Mouse (Mus musculus) megakaryocyte, adult 5-6 weeks (primary cell): ENCODE results near the gene Ggta1. TPM values are rescaled to one million over a fixed set of nuclear protein-coding genes. Genes with fewer than 3 reads are reported as not detected.

Source experiments
- ATAC-seq: 2 replicates; pipeline ENCODE4 v1.8.0; 2016; ENCODE audit warnings: mild to moderate bottlenecking, inconsistent platforms; ENCODE audit not compliant: poor library complexity, severe bottlenecking
- total RNA-seq, 2 experiments: library from RNA; stranded (forward) in 1 of 2; stranded (reverse) in 1 of 2; fragments of 153-499, 151-499 nt in 1 of 2; fragments of 221-1000, 200-1000 nt in 1 of 2; gene quantifications; 2 replicates each; pipeline versions ENCODE4 v1.2.3 to v1.2.4; 2015 to 2017

Gene Ggta1
- total RNA-seq, 2 experiments from 2014 or later: 41.7 to 71.2 TPM

DNA sequence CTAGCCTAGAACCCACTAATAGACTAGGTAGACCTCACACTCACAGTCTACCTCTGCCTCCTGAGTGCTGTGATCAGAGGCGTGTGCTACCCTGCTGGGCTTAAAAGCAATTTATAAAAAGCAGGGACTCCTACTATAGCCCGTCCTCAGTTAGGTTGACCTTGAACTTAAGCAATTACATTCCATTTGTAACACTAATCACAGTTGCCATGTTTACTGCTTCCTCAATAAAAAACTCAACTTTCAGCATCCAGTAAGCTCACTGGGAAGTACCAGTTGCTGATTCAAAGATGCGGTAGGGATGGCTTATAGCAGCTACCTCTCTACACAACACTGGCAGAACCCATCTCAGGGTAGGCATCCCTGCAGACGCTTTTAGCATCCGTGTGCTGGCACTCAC lies 19.7 kb downstream of the Ggta1 start:
- no peak for ATAC-seq

DNA sequence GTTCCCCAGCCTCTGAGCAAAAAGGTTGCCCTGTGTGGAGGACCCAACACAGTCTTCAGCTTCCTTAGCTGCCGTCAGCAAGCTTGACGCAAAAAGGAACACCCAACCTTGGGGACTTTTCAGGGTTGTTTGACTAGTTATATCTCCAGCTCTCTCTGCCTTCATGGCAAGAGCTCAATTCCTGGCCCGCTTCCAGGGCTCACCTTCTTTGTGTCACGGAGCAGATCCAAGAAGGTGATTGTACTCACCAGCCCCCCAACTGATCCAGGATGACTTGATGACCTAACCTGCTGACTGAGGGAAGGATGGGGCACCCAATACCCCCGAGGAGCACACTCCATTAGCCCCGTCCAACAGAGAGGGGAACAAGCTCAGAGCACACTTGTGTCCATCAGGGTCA lies 21.0 kb downstream of the Ggta1 start:
- ATAC-seq: no peak

GRCm38 (mm10) chr2:35441419-35441818 lies 21.6 kb downstream of the Ggta1 start:
- no peak for ATAC-seq

GRCm38 (mm10) chr2:35440480-35440879 lies 22.6 kb downstream of the Ggta1 start:
- ATAC-seq: no peak

DNA sequence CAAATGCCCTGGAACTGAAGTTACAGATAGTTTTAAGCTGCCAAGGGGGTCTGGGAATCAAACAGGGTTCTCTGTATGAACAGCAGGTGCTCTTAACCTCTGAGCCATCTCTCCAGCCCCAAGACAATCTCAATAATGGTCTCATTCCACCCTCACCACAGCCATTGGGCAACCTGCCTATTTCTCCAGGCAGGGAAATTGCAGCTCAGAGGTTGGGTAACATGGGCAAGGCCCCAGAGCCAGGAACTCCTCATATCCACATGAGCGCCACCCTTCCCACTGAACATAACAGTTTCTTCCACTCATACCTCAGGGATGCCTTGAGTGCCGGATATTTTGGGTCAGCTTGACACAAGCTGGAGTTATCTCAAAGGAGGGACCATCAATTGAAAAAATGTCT lies 25.2 kb downstream of the Ggta1 start:
- peak; percentile 84 for ATAC-seq

DNA sequence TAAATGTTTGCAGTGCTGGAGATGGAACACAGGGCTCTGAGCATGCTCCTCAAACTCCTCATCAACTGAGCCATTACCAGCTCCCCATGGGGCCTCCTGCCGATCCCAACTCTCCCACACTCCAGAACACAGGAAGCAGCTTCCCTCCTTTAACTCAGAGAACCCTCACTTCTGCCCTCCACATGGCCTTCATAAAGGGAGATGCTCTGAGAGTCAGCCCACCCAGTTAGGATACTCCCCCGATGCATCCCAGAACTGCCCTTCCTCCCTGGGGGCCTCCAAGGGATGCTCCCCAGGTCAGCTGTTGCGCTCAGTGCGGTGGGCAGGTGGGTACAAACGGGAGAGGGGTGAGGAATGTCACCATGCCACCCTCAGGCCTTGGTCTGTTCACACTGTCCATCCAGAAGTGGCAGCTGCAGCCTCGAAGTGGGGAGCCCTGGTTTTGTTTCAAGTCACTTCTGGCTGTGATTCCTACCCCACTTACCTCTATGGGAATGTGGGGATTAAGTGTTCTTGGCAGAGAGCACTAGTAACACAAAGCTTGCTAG lies 28.4 kb downstream of the Ggta1 start:
- no peak for ATAC-seq

DNA sequence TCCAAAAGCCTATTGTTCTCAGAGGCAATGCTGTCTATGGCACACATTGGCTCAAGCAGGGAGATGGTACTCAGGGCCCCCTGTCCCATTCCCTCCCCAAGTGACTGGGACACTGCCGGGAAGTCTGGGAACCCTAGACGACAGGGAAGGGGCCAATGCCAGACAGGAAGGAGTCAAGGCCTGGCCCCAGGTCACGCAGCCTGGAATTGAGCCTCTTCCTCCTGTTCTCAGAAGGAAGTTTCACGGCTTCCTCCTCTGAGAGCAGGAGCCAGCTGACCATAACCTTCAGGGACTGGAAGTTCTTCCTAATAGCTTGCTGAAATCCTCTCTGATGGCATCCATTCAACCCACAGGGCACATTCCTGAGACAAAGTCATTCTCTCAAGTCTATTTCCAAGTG lies 29.6 kb downstream of the Ggta1 start:
- ATAC-seq: no peak

DNA sequence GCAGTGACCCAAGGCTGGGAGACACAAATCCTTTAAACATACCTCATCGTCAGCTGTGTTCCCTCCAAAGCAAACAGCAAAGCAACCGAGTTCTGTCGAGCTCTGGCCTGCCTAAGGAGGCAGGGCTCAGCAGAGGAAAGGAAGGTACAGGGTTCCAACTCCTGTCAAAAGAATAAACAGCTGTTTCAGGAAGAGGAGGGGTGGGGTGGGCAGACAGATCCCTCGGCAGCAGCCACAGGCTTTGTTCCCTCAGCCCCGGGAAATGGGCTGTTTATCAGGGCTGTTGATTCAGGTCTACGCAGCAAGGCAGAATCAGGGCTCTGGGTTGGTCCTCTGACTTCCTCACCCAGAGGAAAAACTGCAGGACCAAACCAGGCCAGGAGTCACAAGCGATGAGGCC lies 30.6 kb downstream of the Ggta1 start:
- no peak for ATAC-seq

DNA sequence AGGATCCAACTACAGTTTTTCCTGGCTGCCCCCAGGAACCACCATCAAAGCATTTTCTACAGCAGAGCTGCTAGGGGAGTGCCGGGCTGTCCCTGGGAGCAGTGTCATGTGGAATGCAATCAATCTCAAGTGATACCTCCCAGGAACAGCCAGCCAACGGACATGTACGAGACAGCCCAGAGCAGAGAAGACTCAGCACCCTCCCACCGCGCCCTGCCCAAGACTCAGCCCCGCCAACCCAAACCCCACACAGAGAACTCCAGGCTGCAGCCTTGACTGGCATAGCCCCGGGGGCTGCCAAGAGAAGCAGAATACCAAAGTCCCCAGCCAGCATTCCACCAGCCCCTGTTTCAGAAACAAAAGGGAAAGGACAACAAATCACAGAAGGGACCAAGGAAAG lies 31.0 kb downstream of the Ggta1 start:
- ATAC-seq: no peak

GRCm38 (mm10) chr2:35430806-35431205 lies 32.2 kb downstream of the Ggta1 start:
- ATAC-seq: no peak

DNA sequence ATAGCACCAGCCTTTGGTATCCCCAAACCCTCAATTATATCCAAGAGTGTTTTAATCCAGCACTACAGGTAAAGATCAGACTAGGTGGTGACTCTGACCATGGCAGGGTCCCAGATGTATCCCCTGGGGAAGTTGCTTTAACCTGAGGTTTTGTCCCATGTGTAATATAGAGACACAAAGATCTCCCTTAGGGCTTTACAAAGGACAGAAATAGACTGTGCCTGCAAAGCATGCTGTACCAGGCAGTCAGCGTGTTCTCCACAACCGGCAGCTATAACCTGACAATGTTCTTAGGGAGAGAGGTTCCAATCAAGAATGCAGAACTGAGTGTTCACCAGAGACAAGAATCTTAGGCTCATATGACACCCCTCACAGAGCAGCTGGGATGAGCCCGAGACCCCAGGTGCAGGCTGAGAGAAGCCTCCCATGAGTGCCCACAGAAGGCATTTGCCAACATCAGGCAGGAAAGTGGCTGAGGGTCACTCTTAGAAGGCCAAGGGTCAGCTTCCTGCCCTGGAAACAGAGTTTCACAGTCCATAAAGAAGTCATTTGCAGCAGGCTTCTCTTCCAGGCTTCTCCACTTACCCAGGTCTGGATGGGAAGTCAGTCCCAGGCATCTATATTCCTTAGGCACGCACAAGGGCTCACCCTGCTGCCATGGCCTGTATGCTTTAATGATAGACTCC lies 34.3 kb downstream of the Ggta1 start:
- ATAC-seq: no peak

- no peak for ATAC-seq
These were observed 35.5 kb downstream of the Ggta1 start for GRCm38 (mm10) chr2:35427559-35427958.

DNA sequence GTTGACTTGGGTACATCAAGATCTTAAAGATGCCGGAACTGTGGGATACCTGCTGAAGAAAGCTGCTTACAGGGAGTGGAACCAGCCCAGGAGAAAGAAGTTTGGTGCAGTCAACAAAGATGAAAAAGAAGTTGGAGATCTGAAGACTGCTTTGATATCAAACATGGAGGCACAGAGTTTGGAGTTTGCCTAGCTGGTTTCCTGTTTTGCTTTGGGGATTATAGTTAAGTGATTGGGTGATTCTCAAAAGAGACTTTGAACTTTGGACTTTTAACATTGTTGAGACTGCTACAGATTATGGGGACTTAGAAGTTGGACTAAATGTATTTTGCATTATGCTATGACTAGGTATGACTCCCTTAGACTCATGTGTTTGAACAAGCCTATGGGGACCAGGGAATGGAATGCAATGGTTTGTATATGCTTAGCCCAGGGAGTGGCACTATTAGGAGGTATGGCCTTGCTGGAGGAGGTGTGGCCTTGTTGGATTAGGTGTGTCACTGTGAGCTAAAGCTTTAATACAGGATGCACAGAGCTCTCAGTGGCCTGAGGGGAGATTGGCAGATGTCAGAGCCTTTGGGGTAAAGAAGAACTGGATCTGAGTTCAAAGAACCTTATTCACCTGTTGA lies 39.2 kb downstream of the Ggta1 start:
- no peak for ATAC-seq

DNA sequence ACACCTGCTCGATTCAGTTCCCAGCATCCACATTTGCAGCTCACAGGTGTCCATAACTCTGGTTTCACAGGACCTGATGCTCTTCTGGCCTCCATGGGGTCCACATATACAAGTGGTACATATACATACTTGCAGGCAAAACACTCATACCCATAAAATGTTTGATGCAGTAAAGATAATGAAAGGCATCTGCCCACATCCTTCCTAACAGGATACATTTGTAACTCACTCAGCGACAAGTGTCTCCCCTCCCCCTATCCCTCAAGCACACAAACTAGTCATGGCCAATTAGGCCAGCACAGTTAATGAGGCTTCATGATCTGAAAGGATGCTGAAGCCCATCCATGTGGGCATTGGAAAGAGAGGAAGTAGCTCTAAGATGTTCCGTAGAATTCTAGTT lies 40.6 kb downstream of the Ggta1 start:
- 0 out of 2 replicates have a peak, but pooled peaks have one; percentile 18 for ATAC-seq

DNA sequence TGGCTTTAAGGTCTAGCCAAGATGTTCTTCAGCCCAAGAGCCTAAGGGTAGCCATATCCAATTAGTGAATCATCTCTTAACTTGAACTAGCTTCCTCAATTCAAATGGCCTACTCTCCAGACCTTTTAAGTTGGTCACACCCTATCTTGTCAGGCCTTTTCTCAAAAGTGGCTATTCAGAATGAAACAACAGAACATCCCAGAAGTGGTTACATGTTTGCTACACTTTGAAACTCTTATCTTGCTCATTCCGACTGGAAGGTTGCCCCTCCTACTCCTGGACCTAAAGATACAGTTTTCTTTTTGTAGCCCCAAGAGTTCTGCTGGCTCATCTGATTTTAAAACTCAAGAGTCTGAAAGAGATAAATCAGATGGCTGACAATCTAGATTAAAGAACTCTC lies 42.4 kb downstream of the Ggta1 start:
- ATAC-seq: no peak

- no peak for ATAC-seq
These were observed 43.4 kb downstream of the Ggta1 start for GRCm38 (mm10) chr2:35419671-35420070.

GRCm38 (mm10) chr2:35419243-35419642 lies 43.8 kb downstream of the Ggta1 start:
- ATAC-seq: no peak

DNA sequence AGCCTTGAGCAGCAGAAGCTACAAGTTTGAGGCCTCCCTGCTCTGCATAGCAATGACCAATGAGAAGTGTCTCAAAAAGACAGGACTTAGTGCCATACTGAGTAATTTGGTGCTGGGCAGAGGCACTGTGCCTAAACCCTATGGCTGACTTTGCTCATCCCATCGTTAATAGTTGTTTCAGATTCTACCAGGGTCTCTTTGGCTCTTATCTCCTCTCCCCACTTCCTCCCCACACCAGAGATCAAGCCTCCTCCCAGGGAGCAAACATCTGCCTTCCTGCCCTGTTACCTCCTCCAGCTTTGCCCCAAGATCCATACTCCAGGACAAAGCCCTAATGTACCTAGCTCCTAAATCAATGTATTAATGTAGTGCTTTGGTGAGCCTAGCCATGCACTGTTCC lies 45.8 kb downstream of the Ggta1 start:
- ATAC-seq: no peak

DNA sequence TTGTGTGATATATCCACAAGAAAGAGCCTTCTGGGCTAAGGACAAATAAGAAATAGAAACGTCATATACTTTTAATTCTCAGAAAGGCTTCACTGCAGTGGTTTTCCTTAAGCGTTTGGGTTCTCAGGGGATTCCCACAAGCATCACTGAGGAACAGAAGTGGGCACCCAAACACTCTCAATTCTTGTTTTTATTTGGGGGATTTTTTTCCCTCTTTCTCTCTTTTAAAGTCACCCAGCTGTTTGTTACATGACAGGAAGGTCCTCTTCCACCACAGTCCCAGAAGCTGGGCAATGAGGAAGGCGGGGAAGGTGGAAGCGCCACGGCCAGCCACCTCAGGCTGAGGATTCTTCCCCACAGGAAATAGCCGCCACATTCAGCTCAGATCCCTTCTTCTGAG lies 46.6 kb downstream of the Ggta1 start:
- no peak; the same call in 1 of the 2 replicates for ATAC-seq

- ATAC-seq: no peak
These were observed 50.2 kb downstream of the Ggta1 start for GRCm38 (mm10) chr2:35412810-35413209.

DNA sequence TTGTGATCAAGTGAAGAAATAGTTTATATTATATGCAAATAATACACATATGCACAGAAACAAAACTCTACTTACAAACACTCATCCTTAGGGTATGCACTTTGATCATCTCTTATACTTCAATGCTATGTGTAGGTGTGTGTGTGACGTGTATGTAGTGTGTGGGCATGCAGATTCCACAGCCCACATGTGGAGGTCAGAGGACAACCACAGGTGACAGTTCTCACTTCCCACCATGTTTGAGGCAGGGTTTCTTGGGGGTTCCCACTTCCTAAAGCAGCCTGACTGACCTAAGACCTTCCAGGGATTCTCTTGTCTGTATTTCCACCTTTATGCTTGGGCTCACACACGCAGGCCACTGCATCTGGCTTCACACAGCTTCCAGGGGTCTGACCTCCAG lies 50.8 kb downstream of the Ggta1 start:
- no peak for ATAC-seq

- no peak for ATAC-seq
These were observed 51.3 kb downstream of the Ggta1 start for GRCm38 (mm10) chr2:35411640-35412190.
